Mouse (Mus musculus): ENCODE measurements at regions not wholly inside any gene's neighbourhood (a gene's known extent, or its start where the extent isn't known, plus 50 kb on each side); places are given as distances from the start of the nearest gene placed in this dataset.
A peak's percentile ranks its signal among the peaks of the same experiment; 100 is the strongest.

- H3K27ac ChIP-seq (replicated peaks) = no peak overlapping the region
- H3K4me2 ChIP-seq (replicated peaks) = no peak overlapping the region
- no peaks in the 10 kb centered on the region for H3K4me1 ChIP-seq
- 86% methylated on average over 4 of the region's 4 CpGs for WGBS
- H3K9me3 ChIP-seq = no peaks in the 10 kb centered on the region
- no peak for ATAC-seq (replicated peaks)
- no peak overlapping the region for H3K9ac ChIP-seq (replicated peaks)
- H3K27me3 ChIP-seq = no peaks in the 10 kb centered on the region
- H3K36me3 ChIP-seq = no peaks in the 10 kb centered on the region
- H3K4me3 ChIP-seq = no peak overlapping the region
These were observed 108.6 kb downstream of the Foxb1 start for GRCm38 (mm10) chr9:69652106-69652505.

GRCm38 (mm10) chr9:69651608-69652007 is 109.1 kb downstream of the Foxb1 start:
- no peak overlapping the region for H3K4me3 ChIP-seq
- H3K4me1 ChIP-seq = no peaks in the 10 kb centered on the region
- no peak overlapping the region for H3K27ac ChIP-seq (replicated peaks)
- no peak for ATAC-seq (replicated peaks)
- H3K36me3 ChIP-seq = no peaks in the 10 kb centered on the region
- no peaks in the 10 kb centered on the region for H3K9me3 ChIP-seq
- WGBS = 70% methylated on average over 8 of the region's 8 CpGs
- H3K9ac ChIP-seq (replicated peaks) = no peak overlapping the region
- no peaks in the 10 kb centered on the region for H3K27me3 ChIP-seq
- no peak overlapping the region for H3K4me2 ChIP-seq (replicated peaks)

GRCm38 (mm10) chr9:69642591-69642990 is 118.1 kb downstream of the Foxb1 start:
- 45% methylated on average over 5 of the region's 5 CpGs for WGBS

GRCm38 (mm10) chr9:69623312-69623711 is 137.4 kb downstream of the Foxb1 start:
- no peak for ATAC-seq (replicated peaks)
- no peak overlapping the region for H3K4me2 ChIP-seq (replicated peaks)
- no peak overlapping the region for H3K4me3 ChIP-seq
- H3K36me3 ChIP-seq = no peaks in the 10 kb centered on the region
- H3K27me3 ChIP-seq = peaks cover 15% of the 10 kb centered on the region; the same call in 1 of the 2 replicates
- no peak overlapping the region for H3K27ac ChIP-seq (replicated peaks)
- WGBS = 14% methylated on average over 7 of the region's 7 CpGs
- no peak overlapping the region for H3K9ac ChIP-seq (replicated peaks)
- H3K4me1 ChIP-seq = no peaks in the 10 kb centered on the region
- H3K9me3 ChIP-seq = no peaks in the 10 kb centered on the region

More at GRCm38 (mm10) chr9:69642591-69642990, 118.1 kb downstream of the Foxb1 start:
- Histone ChIP-seq H3K27ac (replicated peaks) (no peak overlapping the region), H3K9me3 (no peaks in the 10 kb centered on the region), H3K4me3 (no peak overlapping the region), H3K36me3 (no peaks in the 10 kb centered on the region), H3K4me1 (no peaks in the 10 kb centered on the region), H3K4me2 (replicated peaks) (no peak overlapping the region), H3K27me3 (no peaks in the 10 kb centered on the region), H3K9ac (replicated peaks) (no peak overlapping the region)
- ATAC-seq (replicated peaks) = no peak

DNA sequence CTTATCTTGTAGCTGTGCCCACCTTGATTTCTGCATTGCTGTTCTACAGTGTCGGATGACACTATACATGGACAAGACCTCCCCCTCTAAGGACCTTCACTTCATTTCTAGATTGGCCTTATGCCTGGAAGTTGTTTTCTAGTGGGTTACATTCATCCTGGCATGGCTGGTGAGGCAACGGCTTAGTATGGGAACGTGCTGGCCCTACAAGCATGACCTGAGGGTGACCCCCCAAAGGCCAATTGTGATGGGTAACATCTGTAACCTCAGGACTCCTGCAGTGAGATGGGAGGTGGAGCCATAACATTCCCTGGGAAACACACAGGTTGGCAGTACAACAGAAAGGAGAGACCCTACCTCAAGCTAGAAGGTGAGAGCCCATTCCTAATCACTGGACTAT is 139.7 kb downstream of the Foxb1 start:
- no peak overlapping the region for H3K9ac ChIP-seq (replicated peaks)
- ATAC-seq (replicated peaks) = no peak
- H3K4me2 ChIP-seq (replicated peaks) = no peak overlapping the region
- no peaks in the 10 kb centered on the region for H3K36me3 ChIP-seq
- peaks cover 15% of the 10 kb centered on the region; the same call in 1 of the 2 replicates for H3K27me3 ChIP-seq
- no peak overlapping the region for H3K4me3 ChIP-seq
- H3K4me1 ChIP-seq = no peaks in the 10 kb centered on the region
- WGBS = 77% methylated on average over 3 of the region's 3 CpGs
- no peaks in the 10 kb centered on the region for H3K9me3 ChIP-seq
- H3K27ac ChIP-seq (replicated peaks) = no peak overlapping the region

DNA sequence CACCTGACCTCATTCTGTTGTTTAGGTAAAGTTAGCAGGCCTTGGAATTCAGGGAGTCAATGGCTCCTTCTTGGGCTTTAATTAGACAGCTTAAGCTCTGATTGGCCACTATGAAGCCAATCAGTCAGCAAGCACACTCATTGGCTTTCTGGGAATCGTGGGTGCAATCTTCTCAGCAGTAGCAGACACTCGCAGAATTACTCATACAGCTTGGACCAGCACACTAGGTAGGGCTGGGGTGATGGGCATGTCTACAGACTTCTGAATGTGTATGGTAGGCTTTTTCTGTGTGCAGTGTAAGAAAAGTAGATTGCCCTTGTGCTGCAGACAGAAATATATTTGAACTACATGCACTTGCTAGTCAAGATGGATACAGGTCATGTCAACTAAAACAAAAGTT is 143.4 kb downstream of the Foxb1 start:
- ATAC-seq (replicated peaks) = no peak
- Histone ChIP-seq H3K4me2 (replicated peaks) (no peak overlapping the region), H3K9ac (replicated peaks) (no peak overlapping the region), H3K4me1 (no peaks in the 10 kb centered on the region), H3K36me3 (no peaks in the 10 kb centered on the region), H3K27ac (replicated peaks) (no peak overlapping the region), H3K4me3 (no peak overlapping the region), H3K9me3 (no peaks in the 10 kb centered on the region), H3K27me3 (peaks cover 8% of the 10 kb centered on the region; the same call in 1 of the 2 replicates)
- WGBS = 67% methylated on average over 2 of the region's 2 CpGs

DNA sequence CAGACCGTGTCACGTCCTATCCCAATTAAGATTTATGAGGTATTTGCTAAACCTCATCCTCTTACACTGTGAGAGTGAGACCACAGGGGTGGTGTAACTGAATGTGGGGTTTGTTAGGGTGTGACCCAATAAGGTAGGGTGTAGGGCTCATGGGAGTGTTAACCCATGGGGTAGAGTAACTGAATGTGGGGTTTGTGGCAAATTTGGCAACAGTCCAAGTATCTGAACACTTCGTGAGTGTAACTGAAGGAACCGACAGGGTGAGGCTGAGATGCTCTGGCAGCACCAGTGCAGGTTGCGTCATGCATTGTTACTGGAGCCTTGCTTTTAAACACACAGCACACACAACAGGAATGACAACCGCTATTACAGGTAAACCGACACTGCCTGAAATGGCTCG is 144.1 kb downstream of the Anxa2 start:
- Histone ChIP-seq H3K4me2 (replicated peaks) (no peak overlapping the region), H3K27ac (replicated peaks) (no peak overlapping the region), H3K36me3 (no peaks in the 10 kb centered on the region), H3K27me3 (peaks cover 15% of the 10 kb centered on the region; the same call in 1 of the 2 replicates), H3K9me3 (no peaks in the 10 kb centered on the region), H3K9ac (replicated peaks) (no peak overlapping the region), H3K4me3 (no peak overlapping the region), H3K4me1 (peaks cover 4% of the 10 kb centered on the region; the same call in 1 of the 2 replicates)
- WGBS = 67% methylated on average over 8 of the region's 8 CpGs
- ATAC-seq (replicated peaks) = no peak

- Histone ChIP-seq H3K27me3 (peaks cover 40% of the 10 kb centered on the region), H3K9ac (replicated peaks) (no peak overlapping the region), H3K27ac (replicated peaks) (no peak overlapping the region), H3K4me1 (peaks cover 7% of the 10 kb centered on the region; the same call in 1 of the 2 replicates), H3K4me2 (replicated peaks) (peak overlapping the region; percentile 24), H3K36me3 (no peaks in the 10 kb centered on the region), H3K4me3 (0 out of 2 replicates have a peak overlapping the region, but pooled peaks have one; percentile 10), H3K9me3 (no peaks in the 10 kb centered on the region)
- peak; percentile 67 for ATAC-seq (replicated peaks)
- 19% methylated on average over 15 of the region's 15 CpGs for WGBS
These were observed 139.1 kb downstream of the Anxa2 start for GRCm38 (mm10) chr9:69592329-69593062.

DNA sequence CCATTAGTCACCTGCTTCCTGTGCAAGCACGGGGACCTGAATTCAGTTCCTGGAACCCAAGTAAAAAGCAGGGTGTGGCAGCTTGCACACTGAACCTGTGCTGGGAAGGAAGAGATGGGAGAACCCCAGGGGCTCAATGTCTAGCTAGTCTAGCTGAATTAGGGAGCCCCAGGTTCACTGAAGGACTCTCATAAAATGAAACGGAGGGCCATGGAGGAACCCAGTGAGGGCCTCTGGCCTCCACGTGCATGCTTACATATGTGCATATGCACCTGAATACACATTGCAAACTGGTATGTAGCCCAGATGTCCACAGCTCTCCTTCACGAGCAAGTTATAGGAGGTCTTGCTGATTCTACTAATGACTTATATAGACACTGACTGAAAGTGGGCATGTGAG is 135.4 kb downstream of the Anxa2 start:
- ATAC-seq (replicated peaks) = no peak
- H3K27me3 ChIP-seq = peaks cover 38% of the 10 kb centered on the region
- H3K4me1 ChIP-seq = peaks cover 7% of the 10 kb centered on the region; the same call in 1 of the 2 replicates
- H3K4me3 ChIP-seq = no peak overlapping the region
- 84% methylated on average over 4 of the region's 4 CpGs for WGBS
- no peak overlapping the region for H3K27ac ChIP-seq (replicated peaks)
- no peaks in the 10 kb centered on the region for H3K36me3 ChIP-seq
- H3K9me3 ChIP-seq = no peaks in the 10 kb centered on the region
- H3K4me2 ChIP-seq (replicated peaks) = no peak overlapping the region
- no peak overlapping the region for H3K9ac ChIP-seq (replicated peaks)

DNA sequence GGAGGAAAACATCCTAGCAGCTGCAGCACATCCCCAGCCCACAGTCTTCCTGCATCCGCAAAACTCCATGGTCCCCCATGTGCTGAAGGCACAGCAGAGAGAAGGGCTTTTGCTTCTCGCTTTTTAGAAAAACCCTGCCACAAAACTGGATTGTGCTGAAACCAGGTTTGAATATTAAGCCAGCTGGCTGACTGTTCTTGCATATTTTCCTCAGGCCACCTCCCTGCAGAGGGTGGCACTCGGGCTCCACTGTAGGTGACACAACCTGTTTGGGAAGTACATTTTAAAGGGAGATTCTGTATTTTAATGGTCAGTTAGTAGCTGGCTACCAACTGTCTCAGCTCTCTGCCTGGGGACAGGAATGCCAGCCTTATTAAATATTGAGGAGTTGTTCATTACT is 133.7 kb downstream of the Anxa2 start:
- H3K9ac ChIP-seq (replicated peaks) = no peak overlapping the region
- H3K4me3 ChIP-seq = no peak overlapping the region
- no peak for ATAC-seq (replicated peaks)
- H3K4me1 ChIP-seq = no peaks in the 10 kb centered on the region
- H3K36me3 ChIP-seq = no peaks in the 10 kb centered on the region
- peaks cover 41% of the 10 kb centered on the region for H3K27me3 ChIP-seq
- no peak overlapping the region for H3K4me2 ChIP-seq (replicated peaks)
- 83% methylated on average over 3 of the region's 3 CpGs for WGBS
- H3K27ac ChIP-seq (replicated peaks) = no peak overlapping the region
- H3K9me3 ChIP-seq = no peaks in the 10 kb centered on the region

GRCm38 (mm10) chr9:69581236-69581635 is 127.8 kb downstream of the Anxa2 start:
- H3K9ac ChIP-seq (replicated peaks) = no peak overlapping the region
- no peak overlapping the region for H3K27ac ChIP-seq (replicated peaks)
- H3K4me3 ChIP-seq = no peak overlapping the region
- 0 out of 2 replicates have a peak, but pooled peaks cover 10% of the 10 kb centered on the region for H3K27me3 ChIP-seq
- H3K4me1 ChIP-seq = no peaks in the 10 kb centered on the region
- H3K36me3 ChIP-seq = no peaks in the 10 kb centered on the region
- ATAC-seq (replicated peaks) = no peak
- no peaks in the 10 kb centered on the region for H3K9me3 ChIP-seq
- H3K4me2 ChIP-seq (replicated peaks) = no peak overlapping the region

- ATAC-seq (replicated peaks) = no peak
- no peak overlapping the region for H3K27ac ChIP-seq (replicated peaks)
- 93% methylated on average over 10 of the region's 10 CpGs for WGBS
These were observed 124.4 kb downstream of the Anxa2 start for GRCm38 (mm10) chr9:69577661-69578405.

More at GRCm38 (mm10) chr9:69577661-69578405, 124.4 kb downstream of the Anxa2 start:
- H3K27me3 ChIP-seq = 0 out of 2 replicates have a peak, but pooled peaks cover 7% of the 10 kb centered on the region
- H3K9ac ChIP-seq (replicated peaks) = no peak overlapping the region
- H3K36me3 ChIP-seq = no peaks in the 10 kb centered on the region
- no peaks in the 10 kb centered on the region for H3K4me1 ChIP-seq
- no peak overlapping the region for H3K4me3 ChIP-seq
- no peaks in the 10 kb centered on the region for H3K9me3 ChIP-seq
- H3K4me2 ChIP-seq (replicated peaks) = no peak overlapping the region

Data from forebrain, embryonic 15.5 days (tissue).